Mouse (Mus musculus): ENCODE measurements around the gene Ubr4. TPM values are rescaled to one million over a fixed set of nuclear protein-coding genes. Genes with fewer than 3 reads are reported as not detected.

The Ubr4 gene
- 100 to 1,000 TPM; 104 to 136 TPM for total RNA-seq (2021)
- long read RNA-seq, experiment 1, partial matches to known transcripts = 5 of 10 reads
- long read RNA-seq, experiment 1, other reads (novel, unspliced or antisense) = 5 of 10 reads
- long read RNA-seq, experiment 2, partial matches to known transcripts = 9 of 15 reads
- long read RNA-seq, experiment 2, other reads (novel, unspliced or antisense) = 6 of 15 reads

- peak; percentile 91 for DNase-seq
These were observed at the start of gene Ubr4, which contains the start of the genes Mrto4 and Emc1 for GRCm38 (mm10) chr4:139351931-139352711. Gene Ubr4, plus strand, starts transcription at chr4:139352609. Gene Mrto4, minus strand, starts transcription at chr4:139352576. Gene Emc1, plus strand, starts transcription at chr4:139352587.

- no peak for DNase-seq
These were observed 46.9 kb upstream of the Ubr4 start for GRCm38 (mm10) chr4:139305521-139305920.

GRCm38 (mm10) chr4:139307916-139308315 is 44.5 kb upstream of the Ubr4 start:
- no peak for DNase-seq

- DNase-seq = no peak
These were observed 42.8 kb upstream of the Ubr4 start for GRCm38 (mm10) chr4:139309651-139310050.

GRCm38 (mm10) chr4:139310171-139310898 is 42.1 kb upstream of the Ubr4 start, which contains the start of the genes Pqlc2 and Akr7a5:
Gene Pqlc2, minus strand, starts transcription at chr4:139310708.
Gene Akr7a5, plus strand, starts transcription at chr4:139310744.
- peak; percentile 99 for DNase-seq

GRCm38 (mm10) chr4:139310899-139311701 is 41.3 kb upstream of the Ubr4 start:
- no peak for DNase-seq

GRCm38 (mm10) chr4:139311707-139312106 is 40.7 kb upstream of the Ubr4 start:
- DNase-seq = no peak

- DNase-seq = no peak
These were observed 39.8 kb upstream of the Ubr4 start for GRCm38 (mm10) chr4:139312632-139313031.

GRCm38 (mm10) chr4:139318449-139318848 is 34.0 kb upstream of the Ubr4 start:
- DNase-seq = no peak

- DNase-seq = no peak
These were observed 32.7 kb upstream of the Ubr4 start for GRCm38 (mm10) chr4:139319740-139320139.

GRCm38 (mm10) chr4:139330605-139331004 is 21.8 kb upstream of the Ubr4 start:
- DNase-seq = peak; percentile 84

GRCm38 (mm10) chr4:139334631-139335295 is 17.6 kb upstream of the Ubr4 start:
- no peak for DNase-seq

GRCm38 (mm10) chr4:139335507-139335906 is 16.9 kb upstream of the Ubr4 start:
- DNase-seq = no peak

GRCm38 (mm10) chr4:139336822-139337483 is 15.5 kb upstream of the Ubr4 start:
- peak; percentile 89 for DNase-seq

GRCm38 (mm10) chr4:139338145-139338544 is 14.3 kb upstream of the Ubr4 start:
- DNase-seq = no peak

GRCm38 (mm10) chr4:139340835-139341234 is 11.6 kb upstream of the Ubr4 start:
- DNase-seq = no peak

GRCm38 (mm10) chr4:139341556-139342233 is 10.7 kb upstream of the Ubr4 start:
- DNase-seq = peak; percentile 87

GRCm38 (mm10) chr4:139343718-139344117 is 8.7 kb upstream of the Ubr4 start:
- peak; percentile 68 for DNase-seq

- no peak for DNase-seq
These were observed 6.9 kb upstream of the Ubr4 start for GRCm38 (mm10) chr4:139345416-139346019.

- no peak for DNase-seq
These were observed 423 bp downstream of the Ubr4 start for GRCm38 (mm10) chr4:139352832-139353231.

Measured in adrenal gland, postnatal 10 days (tissue).